Comparison of ENCODE assay signal across 19 mouse cellular contexts in the genomic region with DNA sequence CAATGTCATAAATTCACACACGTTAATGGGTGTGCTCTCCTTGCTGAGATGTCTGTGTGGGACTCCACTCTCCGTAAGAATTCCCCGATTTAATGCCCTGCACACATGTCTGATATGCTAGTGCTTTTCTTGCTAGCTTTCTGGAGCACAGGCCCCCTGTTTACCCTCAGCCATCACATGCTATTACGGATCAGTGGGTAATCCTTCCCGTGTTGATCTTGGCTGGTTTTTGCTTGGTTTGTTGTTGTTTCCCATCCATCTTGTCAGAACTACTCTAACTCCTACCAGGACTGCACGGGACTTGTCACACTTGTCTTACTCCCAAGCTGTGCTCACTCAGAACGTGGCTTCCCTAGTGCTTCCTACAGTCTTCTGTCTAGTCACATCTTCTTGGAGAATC.
"Had no signal": no experiment of that assay in that cellular context is flagged by ENCODE, and none has a peak within 500 bp of the region (broad histone marks: within the 10 kb centered on the region; RNA-seq: fewer than 3 reads in every experiment).

No protein-coding gene starts in this region.

- DNase-seq: layer of hippocampus, adult 9-11 months; liver; lung, adult 18-20 months; lung, postnatal 10 days; lung, postnatal 36 days; midbrain, embryonic 14.5 days; right cerebral cortex, postnatal 25 days; spleen, adult 18-20 months; thymus, postnatal 25 days had no signal

- H3K27me3 ChIP-seq: limb, embryonic 13.5 days; liver, embryonic 12.5 days; liver, embryonic 15.5 days; lung, embryonic 15.5 days; megakaryocyte, embryonic 14.5 days; stomach, embryonic 15.5 days had no signal

- H3K4me1 ChIP-seq: limb, embryonic 10.5 days; limb, embryonic 13.5 days; liver, embryonic 12.5 days; liver, embryonic 15.5 days; lung, embryonic 15.5 days; megakaryocyte, embryonic 14.5 days; stomach, embryonic 15.5 days had no signal

- ATAC-seq: intestine, postnatal 0 days; liver, embryonic 12.5 days had no signal

- H3K4me3 ChIP-seq: layer of hippocampus, adult 2 months; limb, embryonic 10.5 days; limb, embryonic 13.5 days; liver, embryonic 12.5 days; liver, embryonic 15.5 days; lung, embryonic 15.5 days; megakaryocyte, embryonic 14.5 days; stomach, embryonic 15.5 days had no signal

- H3K9me3 ChIP-seq: limb, embryonic 10.5 days; limb, embryonic 13.5 days; liver, embryonic 12.5 days; liver, embryonic 15.5 days; lung, embryonic 15.5 days; megakaryocyte, embryonic 14.5 days; stomach, embryonic 15.5 days had no signal

- H3K27ac ChIP-seq: layer of hippocampus, adult 2 months; limb, embryonic 10.5 days; limb, embryonic 13.5 days; liver, embryonic 12.5 days; liver, embryonic 15.5 days; lung, embryonic 15.5 days; stomach, embryonic 15.5 days had no signal

- H3K9ac ChIP-seq: limb, embryonic 13.5 days; liver, embryonic 12.5 days; liver, embryonic 15.5 days; lung, embryonic 15.5 days; stomach, embryonic 15.5 days had no signal

- H3K36me3 ChIP-seq: lung, embryonic 15.5 days; stomach, embryonic 15.5 days had no signal

- H3K4me2 ChIP-seq: limb, embryonic 13.5 days; liver, embryonic 12.5 days; liver, embryonic 15.5 days; lung, embryonic 15.5 days; midbrain, embryonic 11.5 days; stomach, embryonic 15.5 days had no signal
